Mouse (Mus musculus) mesoderm, embryonic 11.5 days (tissue): ENCODE results near the gene Cdk17.
A peak's percentile ranks its signal among the peaks of the same experiment; 100 is the strongest.
"Not testable (repeated sequence)": the region's sequence is repeated elsewhere in the genome, so short reads cannot be mapped to it uniquely, and the experiment has no call there.

Experiments used
- DNase-seq: peaks from one replicate; pipeline ENCODE4 v3.0.0-alpha.2; 2012; ENCODE audit warnings: low read depth, low spot score

The Cdk17 gene

GRCm38 (mm10) chr10:93143285-93143985 lies 17.2 kb upstream of the Cdk17 start:
- DNase-seq, result no peak

GRCm38 (mm10) chr10:93143986-93144314 lies 16.7 kb upstream of the Cdk17 start:
- DNase-seq, result no peak

DNA sequence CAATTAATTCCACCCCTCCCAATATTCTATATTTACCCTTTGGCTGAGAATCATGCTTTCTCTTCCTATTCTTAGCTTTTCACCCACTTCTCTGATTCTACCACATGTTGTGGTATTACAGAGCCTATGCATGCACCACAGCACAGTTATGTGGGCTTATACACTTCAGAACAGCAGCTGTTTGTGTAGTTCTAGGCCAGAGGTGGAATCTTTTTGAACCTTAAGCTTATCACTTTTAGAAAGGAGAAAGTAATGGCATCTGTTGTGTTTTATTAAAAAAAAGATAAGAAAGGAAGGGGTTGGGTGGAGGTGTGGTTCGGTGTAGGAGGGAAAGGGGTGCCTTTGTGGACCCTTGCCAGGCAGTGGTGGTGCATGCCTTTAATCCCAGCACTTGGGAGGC lies 16.1 kb upstream of the Cdk17 start:
- DNase-seq, result no peak

DNA sequence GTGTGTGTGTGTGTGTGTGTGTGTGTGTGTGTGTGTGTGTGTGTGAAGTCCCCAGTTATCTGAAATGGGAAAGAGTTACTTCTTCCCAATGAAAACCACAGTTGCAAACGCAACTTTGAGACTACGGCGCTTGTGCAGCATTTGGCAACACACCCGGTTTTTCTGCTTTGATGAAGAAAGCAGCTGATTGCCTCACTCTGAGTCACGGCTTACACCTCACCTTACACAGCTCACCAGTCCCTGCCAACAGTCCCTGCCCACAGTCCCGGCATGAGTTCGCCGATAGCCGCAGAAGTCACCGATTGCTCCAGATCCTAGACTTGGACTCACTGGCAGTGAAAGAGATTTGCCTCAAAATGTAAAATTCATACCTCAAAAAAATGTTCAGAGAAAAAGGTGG lies 15.6 kb upstream of the Cdk17 start:
- no peak for DNase-seq

DNA sequence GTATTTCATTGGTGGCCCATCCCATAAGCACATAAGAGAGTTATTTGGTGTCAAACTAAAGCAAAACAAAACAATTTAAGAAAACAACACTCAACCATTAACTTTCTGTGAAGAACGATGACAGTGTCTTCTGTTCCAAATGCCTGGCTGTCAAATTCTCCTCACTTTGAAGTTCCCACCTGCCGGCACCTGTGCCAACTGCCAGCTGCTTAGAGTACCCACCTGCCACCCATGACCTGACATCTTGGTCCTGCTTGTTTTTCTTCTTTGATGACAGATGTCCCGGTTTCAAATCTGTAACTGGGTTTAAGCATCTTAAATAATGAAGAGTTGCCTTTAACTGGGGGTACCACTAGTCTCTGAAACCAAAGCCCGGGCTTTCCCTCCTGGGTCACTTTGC lies 14.1 kb upstream of the Cdk17 start:
- DNase-seq, result no peak

DNA sequence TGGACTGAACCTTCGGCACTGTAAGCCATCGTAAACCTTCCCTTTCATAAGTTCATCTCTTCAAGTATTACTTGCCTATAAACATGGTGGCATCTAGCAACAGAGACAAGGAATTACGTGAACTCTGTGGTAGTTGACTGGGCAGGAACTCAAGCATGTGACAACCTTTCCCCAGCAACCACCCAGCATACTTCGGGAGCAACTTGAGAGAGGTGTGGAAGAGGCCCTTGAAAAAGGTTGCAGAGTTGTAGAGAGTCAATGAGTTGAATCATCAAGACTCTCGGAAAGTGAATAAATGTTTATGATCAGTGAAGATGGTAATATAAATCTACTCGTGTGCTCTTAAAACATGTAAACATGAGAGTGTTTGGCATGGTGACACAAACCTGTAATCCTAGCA lies 13.0 kb upstream of the Cdk17 start:
- DNase-seq, result no peak

- no peak for DNase-seq
These were observed 11.1 kb upstream of the Cdk17 start for GRCm38 (mm10) chr10:93149597-93149996.

- DNase-seq, result no peak
These were observed 8.9 kb upstream of the Cdk17 start for GRCm38 (mm10) chr10:93151775-93152174.

DNA sequence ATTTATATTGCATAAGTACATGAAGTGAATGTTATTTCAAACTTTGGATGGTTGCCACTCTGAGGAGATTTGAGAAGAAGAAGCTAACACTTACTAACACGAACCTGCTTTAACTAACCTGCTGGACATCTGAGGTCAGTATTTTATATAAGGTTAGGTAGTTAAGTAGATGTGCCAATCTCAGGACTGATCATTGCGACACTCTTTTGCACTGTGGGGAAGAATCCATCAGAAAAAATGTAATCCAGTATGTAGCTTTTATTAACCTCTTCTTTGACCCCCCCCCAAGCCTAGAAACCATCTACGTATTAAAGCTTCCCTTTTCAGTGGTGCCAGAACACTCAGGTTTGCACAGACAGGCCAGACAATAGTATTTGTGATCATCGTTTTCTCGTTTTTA lies 8.0 kb upstream of the Cdk17 start:
- no peak for DNase-seq

- not testable (repeated sequence) for DNase-seq
These were observed 7.3 kb upstream of the Cdk17 start for GRCm38 (mm10) chr10:93153404-93153803.

- DNase-seq, result no peak
These were observed 801 bp upstream of the Cdk17 start for GRCm38 (mm10) chr10:93159651-93160496.

DNA sequence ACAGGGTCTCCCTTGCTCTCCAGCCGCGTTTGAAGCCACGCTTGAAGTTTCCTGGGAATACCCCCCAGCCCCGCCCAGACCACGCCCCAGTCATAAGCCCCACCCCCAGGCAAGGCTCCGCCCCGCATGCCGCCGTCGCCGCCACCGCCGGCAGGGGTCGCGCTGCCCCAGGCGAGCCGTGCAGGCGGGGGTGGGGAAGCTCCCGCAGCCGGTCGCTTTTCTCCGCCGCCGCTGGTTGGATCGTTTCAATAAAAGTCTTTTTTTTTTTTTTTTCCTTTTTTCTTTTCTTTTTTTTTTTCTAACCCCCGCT lies 223 bp upstream of the Cdk17 start:
- DNase-seq, result peak; percentile 90

- DNase-seq, result peak; percentile 60
These were observed 1.0 kb downstream of the Cdk17 start for GRCm38 (mm10) chr10:93161511-93162275.

DNA sequence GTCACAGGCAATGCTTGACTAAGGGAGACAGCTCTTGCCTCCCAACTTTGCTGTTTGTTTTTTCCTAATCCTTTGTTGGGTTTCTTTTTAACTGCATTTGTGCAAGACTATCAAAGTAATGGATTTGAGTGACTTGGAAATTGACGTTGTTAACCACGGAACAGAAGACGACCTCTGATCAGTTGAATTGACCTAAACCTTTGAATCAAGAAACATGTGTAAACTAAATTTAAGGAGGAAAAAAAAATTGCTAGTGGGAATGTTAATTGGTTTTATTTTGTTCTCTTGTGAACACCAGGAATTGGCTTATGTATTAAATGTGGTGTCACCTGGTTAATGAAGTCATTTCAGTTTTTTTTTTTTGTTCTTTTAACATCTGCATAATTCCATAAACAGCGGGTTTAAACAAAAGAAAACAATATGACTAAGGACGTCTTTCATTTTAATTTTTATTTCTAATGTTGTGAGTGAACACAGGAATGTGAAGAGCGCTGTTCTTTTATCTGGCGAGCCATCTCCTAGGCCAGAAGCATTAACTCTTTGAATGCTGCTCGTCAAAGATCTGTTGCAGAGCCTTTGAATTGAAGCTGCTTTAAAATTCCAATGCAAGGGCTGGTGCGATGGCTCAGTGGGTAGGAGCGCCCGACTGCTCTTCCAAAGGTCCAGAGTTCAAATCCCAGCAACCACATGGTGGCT lies 1.7 kb downstream of the Cdk17 start:
- no peak for DNase-seq

DNA sequence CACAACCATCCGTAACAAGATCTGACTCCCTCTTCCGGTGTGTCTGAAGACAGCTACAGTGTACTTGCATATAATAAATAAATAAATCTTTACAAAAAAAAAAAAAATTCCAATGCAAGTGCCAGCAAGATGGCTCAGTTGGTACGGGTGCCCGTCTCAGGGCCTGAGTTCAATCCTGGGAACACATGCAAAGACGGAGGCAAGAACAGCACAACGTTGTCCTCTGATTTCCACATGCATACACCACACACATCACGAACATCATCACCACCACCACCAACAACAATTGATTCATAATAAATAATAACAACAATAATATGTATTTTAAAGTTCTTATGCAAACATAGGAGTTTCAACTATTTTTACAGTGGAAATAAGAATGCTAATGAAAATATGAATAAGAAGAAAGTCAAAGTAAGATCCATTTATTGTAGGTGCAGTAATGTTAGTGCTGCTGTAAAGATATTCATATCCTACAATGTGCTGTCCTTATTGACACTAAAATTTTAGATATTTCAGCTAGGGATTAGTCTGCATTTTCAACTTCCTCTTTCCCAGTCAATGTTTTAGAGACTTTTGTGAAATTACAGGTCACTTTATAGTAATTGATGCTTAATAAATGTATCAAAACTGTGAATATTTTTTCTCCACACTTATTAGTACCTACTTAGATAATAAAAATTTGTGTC lies 2.4 kb downstream of the Cdk17 start:
- DNase-seq, result no peak

DNA sequence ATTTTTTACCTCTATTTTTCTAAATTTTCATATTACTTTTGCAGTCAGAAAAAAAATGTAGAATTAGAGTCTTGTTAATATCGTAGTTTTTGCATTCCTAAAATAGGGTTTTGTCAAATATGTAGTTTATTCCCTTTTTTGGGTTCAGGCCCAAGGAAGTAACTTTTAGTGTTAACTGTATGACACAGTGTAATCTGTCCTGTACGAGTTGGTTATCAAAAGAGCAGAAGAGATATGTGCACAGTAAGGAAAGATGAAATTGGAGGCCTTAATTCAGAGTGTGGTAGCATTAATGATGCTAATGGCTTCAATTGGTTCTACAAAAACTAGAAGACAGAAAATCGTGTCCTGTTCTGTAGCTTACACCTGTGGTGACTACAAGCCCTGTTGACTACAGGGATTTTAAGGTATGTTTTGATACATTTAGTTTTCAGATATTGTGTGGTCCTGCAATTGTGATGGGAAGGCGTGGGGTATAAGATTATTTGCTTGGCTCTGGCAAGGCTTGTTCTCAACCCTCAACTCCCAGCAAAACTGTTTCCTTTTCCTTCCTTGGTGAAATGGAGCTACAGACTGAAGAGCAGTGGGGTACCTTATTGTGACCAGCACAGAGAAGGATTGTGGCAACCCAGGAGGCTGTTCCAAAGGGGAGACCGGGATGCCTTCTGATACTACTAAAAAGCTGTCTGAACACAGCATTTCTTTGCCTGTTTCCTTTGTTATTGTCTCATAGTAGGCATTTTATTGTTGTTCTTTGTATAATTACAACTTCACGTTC lies 3.2 kb downstream of the Cdk17 start:
- no peak for DNase-seq

DNA sequence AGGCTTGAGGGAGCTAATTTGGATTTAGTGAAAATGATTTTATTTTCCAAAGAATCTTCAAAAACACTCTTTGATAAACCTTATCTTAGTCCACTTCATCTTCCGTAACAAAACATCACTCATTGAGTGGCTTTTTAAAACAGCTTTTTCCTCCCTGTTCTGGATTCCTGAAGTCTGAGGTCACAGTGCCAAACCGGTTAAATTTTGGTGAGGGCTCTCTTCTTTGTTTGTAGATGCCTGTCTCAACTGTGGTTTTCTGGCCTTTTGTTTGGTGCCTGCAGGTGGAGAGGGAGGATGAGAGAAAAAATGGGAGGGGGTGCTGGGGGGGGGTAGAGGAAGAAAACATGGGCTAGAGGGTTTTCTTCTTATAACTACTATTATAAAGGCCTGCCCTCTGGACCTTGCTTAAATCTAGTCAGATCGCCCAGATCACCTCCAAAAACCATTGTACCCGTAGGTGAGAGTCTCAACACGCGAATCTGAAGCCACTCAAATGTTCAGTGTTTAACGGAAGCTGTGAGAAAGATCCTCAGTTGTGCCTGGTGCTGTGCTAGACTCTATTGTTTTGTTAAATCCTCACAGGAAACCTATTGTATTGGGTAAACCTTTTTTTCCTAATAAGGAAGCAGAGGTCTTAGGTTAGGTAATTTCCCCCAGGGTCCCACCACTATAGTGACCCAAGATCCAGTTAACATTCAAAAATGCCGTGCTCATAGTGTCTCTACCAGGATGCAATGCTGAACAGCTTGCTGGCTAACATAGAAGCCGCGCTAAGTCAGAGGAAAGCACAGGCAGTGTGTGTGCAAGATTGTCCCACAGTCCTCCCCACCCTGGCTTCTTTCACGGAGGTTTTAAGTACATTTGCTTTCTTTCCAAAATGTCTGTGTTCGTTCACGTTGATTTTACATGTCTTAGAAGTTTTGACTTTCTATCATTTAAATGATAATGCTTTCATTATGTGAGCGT lies 5.0 kb downstream of the Cdk17 start:
- peak; percentile 41 for DNase-seq

- DNase-seq, result no peak
These were observed 5.7 kb downstream of the Cdk17 start for GRCm38 (mm10) chr10:93166382-93166769.

GRCm38 (mm10) chr10:93167311-93167710 lies 6.6 kb downstream of the Cdk17 start:
- DNase-seq, result no peak

DNA sequence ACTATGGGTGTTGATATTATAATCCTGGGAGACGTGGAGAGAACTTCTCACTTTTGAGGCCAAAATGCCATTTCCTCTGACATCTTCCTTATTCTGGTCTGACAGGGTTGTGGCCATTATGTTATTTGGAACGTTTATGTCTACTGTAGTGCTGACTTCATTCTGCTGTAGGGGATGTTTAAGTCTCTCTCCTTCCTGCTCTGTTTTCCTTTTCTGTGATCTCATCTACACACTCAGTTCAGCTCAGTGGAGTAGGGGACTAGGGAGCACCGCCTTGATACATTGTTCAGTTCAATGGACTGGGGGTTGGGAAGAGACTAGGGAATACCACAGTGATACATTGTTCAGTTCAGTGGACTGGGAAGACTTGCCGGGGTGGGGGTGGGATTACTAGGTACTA lies 7.4 kb downstream of the Cdk17 start:
- DNase-seq, result no peak
